Mouse (Mus musculus) olfactory bulb, adult 2 months (tissue): ENCODE measurements around the gene Mdm4.

Experiments
- CTCF ChIP-seq: fragments of 200-500 bp; IDR thresholded peaks from 2 replicates; pipeline ENCODE4 v1.5.1; 2012; ENCODE audit warnings: low read depth, mild to moderate bottlenecking, low read length, moderate library complexity; ENCODE audit not compliant: insufficient read depth
- POLR2A ChIP-seq: fragments of 200-500 bp; IDR thresholded peaks from 2 replicates; pipeline ENCODE4 v1.6.1; 2012; ENCODE audit warnings: mild to moderate bottlenecking, low read depth, low read length, moderate library complexity; ENCODE audit not compliant: insufficient read depth

DNA sequence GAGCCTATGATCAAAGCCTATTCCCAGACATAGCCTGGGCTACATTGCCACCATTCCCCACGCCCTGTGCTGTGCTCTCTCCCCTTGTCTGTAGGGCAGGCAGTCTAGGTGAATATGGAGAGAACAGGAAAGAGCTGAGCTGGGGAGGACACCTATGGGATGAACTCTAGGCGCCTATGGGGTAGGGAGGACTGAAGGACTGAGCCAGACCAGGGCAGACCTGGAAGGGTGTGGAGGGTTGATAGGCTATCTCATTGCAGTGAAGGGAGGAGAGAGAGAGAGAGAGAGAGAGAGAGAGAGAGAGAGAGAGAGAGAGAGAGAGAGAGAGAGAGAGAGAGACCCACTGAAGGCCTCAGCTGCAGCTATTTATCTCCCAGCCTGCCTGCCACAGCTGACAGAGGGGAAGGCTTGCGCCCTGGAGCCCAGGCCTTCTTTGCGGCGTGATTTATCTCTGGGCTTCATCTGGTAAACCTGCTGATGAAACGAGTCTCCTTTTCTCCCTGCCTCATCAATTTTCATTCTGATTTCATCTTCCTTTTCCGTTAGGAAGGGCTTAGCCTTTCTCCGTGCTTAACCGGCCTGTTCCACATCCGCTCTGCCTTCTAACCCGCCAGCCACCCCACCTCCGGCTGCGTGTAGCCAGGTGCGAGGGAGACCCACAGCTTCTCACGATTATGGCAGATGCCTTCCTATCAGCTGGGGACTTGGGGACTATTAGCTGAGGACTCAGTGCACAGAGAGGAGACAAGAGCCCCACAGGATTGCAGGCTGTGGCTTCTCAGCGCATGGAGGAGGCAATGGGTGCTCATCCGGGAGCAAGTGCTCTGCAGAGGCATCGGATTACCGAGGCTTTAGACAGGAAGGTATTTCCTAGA is 102.1 kb downstream of the Mdm4 start:
- no peak for TF ChIP-seq CTCF
- TF ChIP-seq POLR2A: no peak
